Mouse (Mus musculus): Measurements from ENCODE around the gene Lrrc2. TPM values are rescaled to one million over a fixed set of nuclear protein-coding genes. Genes with fewer than 3 reads are reported as not detected.

The Lrrc2 gene
- total and polyA plus RNA-seq, 3 experiments: 0.07 TPM; not detected in 2

DNA sequence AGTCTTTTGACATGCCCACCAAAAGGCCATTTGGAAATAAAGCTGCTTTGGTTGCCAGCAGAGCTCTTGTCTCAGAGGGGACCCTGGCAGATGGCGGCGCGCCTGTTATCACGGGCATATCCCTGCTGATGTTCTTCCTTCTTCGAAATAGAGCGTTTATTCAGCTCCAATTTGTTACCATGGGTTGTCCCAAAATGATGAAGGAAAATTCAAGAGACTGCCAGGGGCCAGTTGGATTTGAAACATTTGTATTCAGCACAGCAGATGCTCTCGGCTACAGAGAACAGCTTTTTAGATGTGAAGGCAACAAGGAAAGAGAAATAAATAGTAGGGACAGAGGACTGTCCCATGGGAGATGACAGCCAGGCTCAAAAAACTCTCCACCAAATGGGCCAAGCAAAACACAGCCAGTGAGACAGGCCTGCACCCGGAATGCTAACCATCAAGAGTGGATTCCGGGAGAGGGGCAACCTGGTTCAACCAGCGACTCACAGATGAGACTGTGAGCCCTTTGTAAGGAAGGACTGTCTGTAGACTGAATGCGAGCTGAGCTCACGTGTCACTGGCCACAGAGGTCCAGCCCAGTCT, 17.4 kb upstream of the Lrrc2 start:
- H3K9ac ChIP-seq (ENCODE audit: control insufficient read depth, low read depth, low read length, poor library complexity, severe bottlenecking): no peak overlapping the region
- no peaks in the 10 kb centered on the region for H3K9me3 ChIP-seq (replicated peaks; ENCODE audit: insufficient read depth, low read length)

DNA sequence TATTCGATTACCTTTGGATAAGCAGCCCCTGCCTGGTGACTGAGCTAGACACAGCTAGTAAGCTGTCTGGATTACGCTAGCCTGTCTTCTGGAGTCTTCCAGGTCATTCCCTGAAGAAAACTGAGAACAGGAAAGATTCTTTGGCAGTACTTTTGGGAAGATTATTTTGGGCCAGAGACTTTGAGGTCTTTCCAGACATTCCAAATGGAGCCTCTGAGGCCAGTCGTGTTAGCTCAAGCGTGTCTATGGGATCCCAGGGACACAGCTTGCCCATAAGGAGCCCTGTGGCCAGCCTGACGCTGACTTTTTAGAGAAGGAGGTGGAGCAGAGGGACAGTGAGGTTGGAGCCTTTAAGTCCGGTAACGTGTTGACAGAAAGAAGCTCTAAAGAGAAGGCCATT, 15.4 kb upstream of the Lrrc2 start:
- Histone ChIP-seq H3K4me1 (ENCODE audit: control insufficient read depth in 1 of 2, insufficient read depth in 2 of 2, low read length in 2 of 2) (no peaks in the 10 kb centered on the region), H3K27me3 (ENCODE audit: control insufficient read depth in 1 of 2, insufficient read depth in 2 of 2, low read length in 2 of 2) (no peaks in the 10 kb centered on the region), H3K79me2 (ENCODE audit: control insufficient read depth, insufficient read depth, low read length, poor library complexity) (no peaks in the 10 kb centered on the region), H3K9ac (ENCODE audit: control insufficient read depth, low read depth, low read length, poor library complexity, severe bottlenecking) (no peak overlapping the region), H3K4me3 (ENCODE audit: control insufficient read depth in 1 of 2, insufficient read depth in 1 of 2, low read depth in 2 of 2, low read length in 2 of 2) (no peak overlapping the region), H3K36me3 (ENCODE audit: control insufficient read depth in 1 of 2, insufficient read depth in 2 of 2, low read length in 2 of 2) (no peaks in the 10 kb centered on the region), H3K9me3 (replicated peaks; ENCODE audit: insufficient read depth, low read length) (no peaks in the 10 kb centered on the region), H3K27ac (ENCODE audit: control insufficient read depth, low read depth, low read length) (no peak overlapping the region)
- DNase-seq (ENCODE audit: low read depth, low spot score): no peak
- no peak for TF ChIP-seq HCFC1 (IDR thresholded peaks at IDR 0.05; ENCODE audit: low read depth, low read length)
- TF ChIP-seq ZNF384 (IDR thresholded peaks at IDR 0.05; ENCODE audit: low read depth, low read length): no peak
- no peak for TF ChIP-seq SMC3 (IDR thresholded peaks at IDR 0.05; ENCODE audit: low read depth, low read length)

More for the DNA sequence above, 17.4 kb upstream of the Lrrc2 start:
- Histone ChIP-seq H3K27me3 (ENCODE audit: control insufficient read depth in 1 of 2, insufficient read depth in 2 of 2, low read length in 2 of 2) (no peaks in the 10 kb centered on the region), H3K27ac (ENCODE audit: control insufficient read depth, low read depth, low read length) (no peak overlapping the region), H3K4me1 (ENCODE audit: control insufficient read depth in 1 of 2, insufficient read depth in 2 of 2, low read length in 2 of 2) (no peaks in the 10 kb centered on the region), H3K79me2 (ENCODE audit: control insufficient read depth, insufficient read depth, low read length, poor library complexity) (no peaks in the 10 kb centered on the region), H3K4me3 (ENCODE audit: control insufficient read depth in 1 of 2, insufficient read depth in 1 of 2, low read depth in 2 of 2, low read length in 2 of 2) (no peak overlapping the region), H3K36me3 (ENCODE audit: control insufficient read depth in 1 of 2, insufficient read depth in 2 of 2, low read length in 2 of 2) (no peaks in the 10 kb centered on the region)
- DNase-seq (ENCODE audit: low read depth, low spot score): no peak
- TF ChIP-seq E2F4 (IDR thresholded peaks at IDR 0.05; ENCODE audit: borderline replicate concordance, low read depth, low read length) (no peak), KAT2A (conservative IDR thresholded peaks at IDR 0.05; ENCODE audit: low read depth, low read length) (no peak)

DNA sequence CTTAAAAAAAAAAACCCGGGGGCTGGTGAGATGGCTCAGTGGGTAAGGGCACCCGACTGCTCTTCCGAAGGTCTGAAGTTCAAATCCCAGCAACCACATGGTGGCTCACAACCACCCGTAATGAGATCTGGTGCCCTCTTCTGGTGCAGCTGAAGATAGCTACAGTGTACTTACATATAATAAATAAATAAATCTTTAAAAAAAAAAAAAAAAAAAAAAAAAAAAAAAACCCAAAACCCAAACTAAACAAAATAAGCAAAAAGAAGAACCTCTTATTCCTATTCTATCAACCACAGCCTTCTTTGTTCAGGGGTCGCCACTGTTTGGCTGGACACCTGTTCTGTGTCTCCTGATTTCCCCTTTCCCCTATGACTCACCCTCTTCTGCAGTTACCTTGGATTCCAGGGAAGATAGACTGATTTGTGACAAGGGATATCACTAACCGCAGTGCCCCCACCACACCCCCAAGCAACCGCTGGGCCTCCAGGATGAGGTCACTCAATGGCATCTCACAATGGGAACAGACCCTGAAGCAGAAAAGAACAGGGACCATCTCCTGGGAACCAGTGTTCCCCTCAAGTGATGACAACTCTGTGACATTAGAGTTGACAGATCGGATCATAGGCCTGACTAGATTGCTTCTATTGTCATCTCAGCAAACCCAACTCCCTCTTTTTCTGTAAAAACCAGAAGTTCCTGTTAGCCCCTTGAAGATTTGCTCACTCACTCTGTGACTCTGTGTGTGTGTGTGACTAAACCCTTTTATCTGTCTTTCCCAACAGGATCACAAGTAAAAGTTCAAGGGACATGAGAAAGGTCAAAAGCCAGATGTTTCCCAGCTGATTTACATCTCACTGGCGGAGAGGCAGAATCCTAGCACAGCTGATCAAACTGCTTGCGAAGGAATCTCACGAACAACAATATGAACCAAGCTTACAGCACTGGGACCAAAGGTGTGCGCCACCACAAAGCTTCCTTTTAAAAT, 13.5 kb upstream of the Lrrc2 start:
- TF ChIP-seq NELFE (IDR thresholded peaks at IDR 0.05; ENCODE audit: low read depth, low read length) (no peak), RAD21 (IDR thresholded peaks at IDR 0.05; ENCODE audit: low read depth, low read length) (no peak), TCF12 (IDR thresholded peaks at IDR 0.05; ENCODE audit: low read depth, low read length) (no peak), BHLHE40 (IDR thresholded peaks at IDR 0.05; ENCODE audit: borderline replicate concordance, low read depth, low read length) (no peak), E2F4 (IDR thresholded peaks at IDR 0.05; ENCODE audit: borderline replicate concordance, low read depth, low read length) (no peak), JUND (IDR thresholded peaks at IDR 0.05; ENCODE audit: low read depth, low read length) (no peak), KAT2A (conservative IDR thresholded peaks at IDR 0.05; ENCODE audit: low read depth, low read length) (no peak), TBP (IDR thresholded peaks at IDR 0.05; ENCODE audit: low read depth, low read length) (no peak), MYC (IDR thresholded peaks at IDR 0.05; ENCODE audit: low read depth, low read length) (no peak), ZNF384 (IDR thresholded peaks at IDR 0.05; ENCODE audit: low read depth, low read length) (no peak), USF2 (IDR thresholded peaks at IDR 0.05; ENCODE audit: borderline replicate concordance in 1 of 2, insufficient read depth in 1 of 2, low read depth in 1 of 2, low read length in 2 of 2) (no peak), POLR2AphosphoS2 (IDR thresholded peaks at IDR 0.05; ENCODE audit: low read length) (no peak)
- H3K4me1 ChIP-seq (ENCODE audit: control insufficient read depth in 1 of 2, insufficient read depth in 2 of 2, low read length in 2 of 2): no peaks in the 10 kb centered on the region
- DNase-seq (ENCODE audit: low read depth, low spot score): no peak
- H3K27ac ChIP-seq (ENCODE audit: control insufficient read depth, low read depth, low read length): no peak overlapping the region
- H3K9me3 ChIP-seq (replicated peaks; ENCODE audit: insufficient read depth, low read length): no peaks in the 10 kb centered on the region
- H3K9ac ChIP-seq (ENCODE audit: control insufficient read depth, low read depth, low read length, poor library complexity, severe bottlenecking): no peak overlapping the region
- no peaks in the 10 kb centered on the region for H3K27me3 ChIP-seq (ENCODE audit: control insufficient read depth in 1 of 2, insufficient read depth in 2 of 2, low read length in 2 of 2)
- no peak overlapping the region for H3K4me3 ChIP-seq (ENCODE audit: control insufficient read depth in 1 of 2, insufficient read depth in 1 of 2, low read depth in 2 of 2, low read length in 2 of 2)
- H3K36me3 ChIP-seq (ENCODE audit: control insufficient read depth in 1 of 2, insufficient read depth in 2 of 2, low read length in 2 of 2): no peaks in the 10 kb centered on the region
- no peaks in the 10 kb centered on the region for H3K79me2 ChIP-seq (ENCODE audit: control insufficient read depth, insufficient read depth, low read length, poor library complexity)

All from MEL (cell line).